ENCODE assay signal across 20 mouse cellular contexts in genomic region chr9:90257754-90258531, GRCm38 (mm10). TPM values are rescaled to one million over a fixed set of nuclear protein-coding genes. Genes with fewer than 3 reads are reported as not detected.
DNase-seq lines count a peak whose midpoint lies in the region; ATAC-seq lines count a peak whose summit lies in the region.
"Had no signal": no experiment of that assay in that cellular context is flagged by ENCODE, and none has a peak within 500 bp of the region (broad histone marks: within the 10 kb centered on the region; RNA-seq: fewer than 3 reads in every experiment).

No protein-coding gene starts in this region.

- H3K36me3 ChIP-seq in heart, embryonic 10.5 days = no peaks in the 10 kb centered on the region
- H3K36me3 ChIP-seq in liver, embryonic 15.5 days (replicated peaks) = peaks cover 22% of the 10 kb centered on the region
- no peaks in the 10 kb centered on the region for H3K36me3 ChIP-seq in kidney, embryonic 14.5 days (ENCODE audit: control insufficient read depth, insufficient read depth, low read length)
- H3K36me3 ChIP-seq: G1E; lung, embryonic 15.5 days had no signal

- H3K9ac ChIP-seq in liver, embryonic 15.5 days = 0 out of 2 replicates have a peak overlapping the region, but pooled peaks have one; percentile 15
- no peak overlapping the region for H3K9ac ChIP-seq in kidney, embryonic 14.5 days (ENCODE audit: low read depth, low read length)
- H3K9ac ChIP-seq: embryonic facial prominence, embryonic 15.5 days; limb, embryonic 13.5 days; lung, embryonic 15.5 days had no signal

- WGBS in heart, embryonic 10.5 days = 77% methylated on average over 13 of the region's 13 CpGs
- WGBS in liver, embryonic 15.5 days (ENCODE audit: insufficient replicate concordance) = 41% methylated on average over 13 of the region's 13 CpGs
- WGBS in kidney, embryonic 14.5 days = 76% methylated on average over 13 of the region's 13 CpGs

- H3K27ac ChIP-seq in heart, embryonic 10.5 days = peak overlapping the region; percentile 75
- peak overlapping the region; percentile 85 for H3K27ac ChIP-seq in liver, embryonic 15.5 days (replicated peaks)
- no peak overlapping the region for H3K27ac ChIP-seq in kidney, embryonic 14.5 days (ENCODE audit: low read depth, low read length)
- H3K27ac ChIP-seq: embryonic facial prominence, embryonic 15.5 days; hindbrain, embryonic 10.5 days; kidney, postnatal 0 days; limb, embryonic 13.5 days; lung, embryonic 15.5 days had no signal

- H3K9me3 ChIP-seq in heart, embryonic 10.5 days = no peaks in the 10 kb centered on the region
- no peaks in the 10 kb centered on the region for H3K9me3 ChIP-seq in liver, embryonic 15.5 days (replicated peaks)
- H3K9me3 ChIP-seq in kidney, embryonic 14.5 days (ENCODE audit: control insufficient read depth, low read length) = no peaks in the 10 kb centered on the region
- H3K9me3 ChIP-seq: embryonic facial prominence, embryonic 15.5 days; hindbrain, embryonic 10.5 days; limb, embryonic 13.5 days; lung, embryonic 15.5 days had no signal

- DNase-seq in heart, embryonic 10.5 days (ENCODE audit: low spot score) = no peak
- no peak for DNase-seq in heart, postnatal 36 days
- DNase-seq in testis, postnatal 10 days (ENCODE audit: low spot score) = no peak
- DNase-seq in yolk sac, embryonic 10.5 days (ENCODE audit: low spot score) = no peak
- DNase-seq: cerebellum, postnatal 10 days; embryo, embryonic 11 days; gastrocnemius, postnatal 10 days; kidney, adult 11 months; retina, postnatal 1 day had no signal

- no peaks in the 10 kb centered on the region for H3K27me3 ChIP-seq in heart, embryonic 10.5 days (ENCODE audit: insufficient read depth, poor library complexity, severe bottlenecking)
- H3K27me3 ChIP-seq in liver, embryonic 15.5 days = no peaks in the 10 kb centered on the region
- no peaks in the 10 kb centered on the region for H3K27me3 ChIP-seq in kidney, embryonic 14.5 days (ENCODE audit: control insufficient read depth, insufficient read depth, low read length)
- H3K27me3 ChIP-seq: embryonic facial prominence, embryonic 15.5 days; limb, embryonic 13.5 days; lung, embryonic 15.5 days had no signal

- peak; percentile 17 for ATAC-seq in common myeloid progenitor, adult 5-6 weeks (replicated peaks; ENCODE audit: low read depth, poor library complexity, severe bottlenecking)
- ATAC-seq in liver, embryonic 15.5 days (ENCODE audit: insufficient read depth) = 0 out of 2 replicates have a peak, but pooled peaks have one; percentile 10
- ATAC-seq in megakaryocyte-erythroid progenitor cell, adult 5-6 weeks (replicated peaks; ENCODE audit: low FRiP score, low TSS enrichment, poor library complexity, severe bottlenecking) = peak; percentile 18; the same call in 1 of the 2 replicates
- no peak for ATAC-seq in kidney, embryonic 14.5 days (ENCODE audit: low FRiP score, low TSS enrichment)
- ATAC-seq: midbrain, embryonic 16.5 days had no signal

- no peak overlapping the region for H3K4me3 ChIP-seq in heart, embryonic 10.5 days
- H3K4me3 ChIP-seq in liver, embryonic 15.5 days (replicated peaks) = no peak overlapping the region
- no peak overlapping the region for H3K4me3 ChIP-seq in kidney, embryonic 14.5 days (ENCODE audit: low read length)
- H3K4me3 ChIP-seq: embryonic facial prominence, embryonic 15.5 days; hindbrain, embryonic 10.5 days; limb, embryonic 13.5 days; lung, embryonic 15.5 days had no signal

- H3K4me1 ChIP-seq in heart, embryonic 10.5 days = peaks cover 52% of the 10 kb centered on the region
- H3K4me1 ChIP-seq in liver, embryonic 15.5 days (replicated peaks) = peaks cover 86% of the 10 kb centered on the region
- H3K4me1 ChIP-seq in kidney, embryonic 14.5 days (ENCODE audit: control insufficient read depth, insufficient read depth, low read length) = peaks cover 14% of the 10 kb centered on the region

- intact Hi-C loops in heart, postnatal 36 days (cut with DNase I) = loop anchor here (5.0 kb wide), 1 partner anchor 46 kb away; no protein-coding TSS in a partner anchor

- peak overlapping the region; percentile 29 for H3K4me2 ChIP-seq in liver, embryonic 15.5 days
- H3K4me2 ChIP-seq in kidney, embryonic 14.5 days (replicated peaks; ENCODE audit: low read depth, low read length) = no peak overlapping the region
- H3K4me2 ChIP-seq: embryonic facial prominence, embryonic 15.5 days; limb, embryonic 13.5 days; lung, embryonic 15.5 days had no signal

RNA-seq across cellular contexts. Expression of gene Tbc1d2b, which starts 12.7 kb away (rescaled TPM):
- 7.2 and 8.0 TPM in 2 replicates for polyA plus RNA-seq in heart, embryonic 10.5 days (2016; fragmentation: Nextera tagmentation; extraction: Ambion mirVana)
- total RNA-seq in heart, postnatal 36 days (2021) = 10 to 100 TPM; 11.2 to 11.8 TPM
- 33.4 and 61.3 TPM in 2 replicates for total RNA-seq in common myeloid progenitor, adult 5-6 weeks (2017)
- polyA plus RNA-seq in liver, embryonic 15.5 days (2015; fragmentation: Nextera tagmentation; extraction: Ambion mirVana) = 7.7 and 9.1 TPM in 2 replicates
- 53.8 and 66.1 TPM in 2 replicates for total RNA-seq in megakaryocyte-erythroid progenitor cell, adult 5-6 weeks (2014; fragmentation: Nextera tagmentation)
- total RNA-seq in megakaryocyte-erythroid progenitor cell, adult 5-6 weeks (2017) = 31.2 and 33.1 TPM in 2 replicates
- 8.9 and 14.7 TPM in 2 replicates for polyA plus RNA-seq in kidney, embryonic 14.5 days (2014; fragmentation: Nextera tagmentation; extraction: Ambion mirVana)
